Mouse (Mus musculus) c-Kit-negative CD71-positive TER-119-positive erythroid progenitor cells, embryonic 14.5 days (primary cell): ENCODE data around the gene Acer3.
"Not testable (repeated sequence)": the region's sequence is repeated elsewhere in the genome, so short reads cannot be mapped to it uniquely, and the experiment has no call there.

Experiments used
- DNase-seq: peaks from one replicate; pipeline ENCODE4 v3.0.0-alpha.2; 2013; ENCODE audit warnings: low read depth, low spot score

The Acer3 gene

GRCm38 (mm10) chr7:98289585-98289984 lies 31.4 kb downstream of the Acer3 start:
- DNase-seq, result no peak

GRCm38 (mm10) chr7:98276263-98276662 lies 44.7 kb downstream of the Acer3 start:
- DNase-seq, result no peak

GRCm38 (mm10) chr7:98268166-98268565 lies 52.8 kb downstream of the Acer3 start:
- not testable (repeated sequence) for DNase-seq

- no peak for DNase-seq
Observed at GRCm38 (mm10) chr7:98252520-98252919, 68.5 kb downstream of the Acer3 start.

- no peak for DNase-seq
Observed at GRCm38 (mm10) chr7:98236686-98237359, 84.2 kb downstream of the Acer3 start.

GRCm38 (mm10) chr7:98223796-98224195 lies 97.2 kb downstream of the Acer3 start:
- no peak for DNase-seq

- no peak for DNase-seq
Observed at GRCm38 (mm10) chr7:98216713-98217112, 104.3 kb downstream of the Acer3 start.

GRCm38 (mm10) chr7:98202946-98203345 lies 118.1 kb downstream of the Acer3 start:
- DNase-seq, result no peak

GRCm38 (mm10) chr7:98201493-98202028 lies 119.4 kb downstream of the Acer3 start:
- no peak for DNase-seq

GRCm38 (mm10) chr7:98200396-98200795 lies 120.6 kb downstream of the Acer3 start:
- no peak for DNase-seq

- DNase-seq, result no peak
Observed at GRCm38 (mm10) chr7:98199381-98199780, 121.6 kb downstream of the Acer3 start, which contains the start of gene B3gnt6. Gene B3gnt6, minus strand, starts transcription at chr7:98199481.

- no peak for DNase-seq
Observed at GRCm38 (mm10) chr7:98195151-98195801, 125.7 kb downstream of the Acer3 start.

- DNase-seq, result no peak
Observed at GRCm38 (mm10) chr7:98194026-98194792, 126.8 kb downstream of the Acer3 start.

GRCm38 (mm10) chr7:98193515-98194025 lies 127.4 kb downstream of the Acer3 start:
- DNase-seq, result no peak

- DNase-seq, result no peak
Observed at GRCm38 (mm10) chr7:98191571-98192250, 129.3 kb downstream of the Acer3 start.

GRCm38 (mm10) chr7:98190578-98190977 lies 130.4 kb downstream of the Acer3 start:
- no peak for DNase-seq

- DNase-seq, result no peak
Observed at GRCm38 (mm10) chr7:98189745-98190144, 131.3 kb downstream of the Acer3 start.

GRCm38 (mm10) chr7:98188680-98189079 lies 132.3 kb downstream of the Acer3 start:
- DNase-seq, result no peak

- DNase-seq, result no peak
Observed at GRCm38 (mm10) chr7:98188238-98188637, 132.8 kb downstream of the Acer3 start.

- DNase-seq, result not testable (repeated sequence)
Observed at GRCm38 (mm10) chr7:98187332-98187731, 133.7 kb downstream of the Acer3 start.

- DNase-seq, result no peak
Observed at GRCm38 (mm10) chr7:98186637-98187036, 134.4 kb downstream of the Acer3 start.
